ENCODE assay signal across 30 mouse cellular contexts in genomic region chr8:47349082-47349481, GRCm38 (mm10).
DNase-seq lines count a peak whose midpoint lies in the region; ATAC-seq lines count a peak whose summit lies in the region.
"Had no signal": no experiment of that assay in that cellular context is flagged by ENCODE, and none has a peak within 500 bp of the region (broad histone marks: within the 10 kb centered on the region; RNA-seq: fewer than 3 reads in every experiment).

No protein-coding gene starts in this region.

- H3K27me3 ChIP-seq in heart, embryonic 10.5 days (ENCODE audit: insufficient read depth, poor library complexity, severe bottlenecking): peaks cover 35% of the 10 kb centered on the region
- H3K27me3 ChIP-seq in hindbrain, embryonic 11.5 days (ENCODE audit: control insufficient read depth, insufficient read depth, low read length): peaks cover 2% of the 10 kb centered on the region
- peaks cover 27% of the 10 kb centered on the region for H3K27me3 ChIP-seq in hindbrain, embryonic 12.5 days
- peaks cover 8% of the 10 kb centered on the region; the same call in 1 of the 2 replicates for H3K27me3 ChIP-seq in limb, embryonic 10.5 days (ENCODE audit: low read depth, poor library complexity, severe bottlenecking)
- H3K27me3 ChIP-seq: embryonic facial prominence, embryonic 12.5 days; intestine, embryonic 15.5 days; neural tube, embryonic 15.5 days had no signal

- 37% methylated on average over 8 of the region's 8 CpGs for WGBS in heart, embryonic 10.5 days
- 71% methylated on average over 8 of the region's 8 CpGs for WGBS in hindbrain, embryonic 11.5 days
- WGBS in hindbrain, embryonic 12.5 days: 59% methylated on average over 8 of the region's 8 CpGs
- WGBS in limb, embryonic 10.5 days: 32% methylated on average over 8 of the region's 8 CpGs

- H3K4me3 ChIP-seq in heart, embryonic 10.5 days: no peak overlapping the region
- no peak overlapping the region for H3K4me3 ChIP-seq in hindbrain, embryonic 11.5 days (ENCODE audit: low read depth, low read length)
- H3K4me3 ChIP-seq in hindbrain, embryonic 12.5 days: no peak overlapping the region
- no peak overlapping the region for H3K4me3 ChIP-seq in limb, embryonic 10.5 days
- H3K4me3 ChIP-seq: embryonic facial prominence, embryonic 12.5 days; hindbrain, embryonic 10.5 days; intestine, embryonic 15.5 days; neural tube, embryonic 15.5 days had no signal

- H3K9ac ChIP-seq in hindbrain, embryonic 11.5 days (ENCODE audit: low read depth, low read length): no peak overlapping the region
- H3K9ac ChIP-seq in hindbrain, embryonic 12.5 days: no peak overlapping the region
- H3K9ac ChIP-seq: embryonic facial prominence, embryonic 12.5 days; intestine, embryonic 15.5 days; liver, embryonic 14.5 days; neural tube, embryonic 15.5 days had no signal

- H3K36me3 ChIP-seq in heart, embryonic 10.5 days: no peaks in the 10 kb centered on the region
- H3K36me3 ChIP-seq in hindbrain, embryonic 11.5 days (ENCODE audit: control insufficient read depth, insufficient read depth, low read length): no peaks in the 10 kb centered on the region
- no peaks in the 10 kb centered on the region for H3K36me3 ChIP-seq in hindbrain, embryonic 12.5 days
- H3K36me3 ChIP-seq in limb, embryonic 10.5 days: no peaks in the 10 kb centered on the region
- H3K36me3 ChIP-seq: embryonic facial prominence, embryonic 12.5 days; hindbrain, embryonic 10.5 days; intestine, embryonic 15.5 days; neural tube, embryonic 15.5 days had no signal

- no peaks in the 10 kb centered on the region for H3K9me3 ChIP-seq in heart, embryonic 10.5 days
- H3K9me3 ChIP-seq in hindbrain, embryonic 11.5 days (ENCODE audit: control insufficient read depth, low read length): no peaks in the 10 kb centered on the region
- no peaks in the 10 kb centered on the region for H3K9me3 ChIP-seq in hindbrain, embryonic 12.5 days (replicated peaks)
- no peaks in the 10 kb centered on the region for H3K9me3 ChIP-seq in limb, embryonic 10.5 days (replicated peaks)
- H3K9me3 ChIP-seq: embryonic facial prominence, embryonic 12.5 days; hindbrain, embryonic 10.5 days; intestine, embryonic 15.5 days; neural tube, embryonic 15.5 days had no signal

- peaks cover 29% of the 10 kb centered on the region; the same call in 1 of the 2 replicates for H3K4me1 ChIP-seq in heart, embryonic 10.5 days
- H3K4me1 ChIP-seq in hindbrain, embryonic 11.5 days (replicated peaks; ENCODE audit: control insufficient read depth, insufficient read depth, low read length): 0 out of 2 replicates have a peak, but pooled peaks cover 2% of the 10 kb centered on the region
- peaks cover 21% of the 10 kb centered on the region for H3K4me1 ChIP-seq in hindbrain, embryonic 12.5 days
- H3K4me1 ChIP-seq in limb, embryonic 10.5 days: peaks cover 93% of the 10 kb centered on the region

- peak overlapping the region; percentile 36; the same call in 1 of the 2 replicates for H3K27ac ChIP-seq in heart, embryonic 10.5 days
- no peak overlapping the region for H3K27ac ChIP-seq in hindbrain, embryonic 11.5 days (ENCODE audit: low read depth, low read length)
- no peak overlapping the region for H3K27ac ChIP-seq in hindbrain, embryonic 12.5 days
- H3K27ac ChIP-seq in limb, embryonic 10.5 days: peak overlapping the region; percentile 73
- H3K27ac ChIP-seq: embryonic facial prominence, embryonic 12.5 days; hindbrain, embryonic 10.5 days; hindbrain, postnatal 0 days; intestine, embryonic 15.5 days; liver, embryonic 14.5 days; macrophage; neural tube, embryonic 15.5 days; stomach, postnatal 0 days had no signal

- H3K4me2 ChIP-seq in hindbrain, embryonic 11.5 days (replicated peaks; ENCODE audit: low read depth, low read length): no peak overlapping the region
- H3K4me2 ChIP-seq in hindbrain, embryonic 12.5 days (replicated peaks): no peak overlapping the region
- H3K4me2 ChIP-seq: embryonic facial prominence, embryonic 12.5 days; intestine, embryonic 15.5 days; neural tube, embryonic 15.5 days had no signal

- peak; percentile 35; the same call in 1 of the 2 replicates for ATAC-seq in hindbrain, embryonic 11.5 days (ENCODE audit: low FRiP score)
- no peak for ATAC-seq in hindbrain, embryonic 12.5 days (ENCODE audit: low FRiP score)
- ATAC-seq: forebrain, embryonic 16.5 days; hindbrain, postnatal 0 days; intestine, embryonic 15.5 days had no signal

- DNase-seq in heart, embryonic 10.5 days (ENCODE audit: low spot score): no peak
- DNase-seq in heart, adult 9 months (ENCODE audit: low spot score in 2 of 2): no peak
- DNase-seq in hindbrain, embryonic 11.5 days (ENCODE audit: low spot score): no peak
- peak; percentile 58 for DNase-seq in MN1 (ENCODE audit: low spot score)
- DNase-seq in limb, embryonic 10.5 days (ENCODE audit: low spot score): no peak
- DNase-seq in layer of hippocampus, postnatal 36 days: no peak
- no peak for DNase-seq in c-Kit-positive CD71-positive TER-119-positive erythroid progenitor cells, embryonic 14.5 days (ENCODE audit: low spot score)
- DNase-seq: adrenal gland, postnatal 36 days; cerebellum, adult 8-10 months; cerebellum, postnatal 25 days; gastrocnemius, postnatal 10 days; kidney, adult 2 months; kidney, postnatal 36 days; liver; lung, adult 2 months; lung, postnatal 10 days; midbrain, embryonic 14.5 days; right cerebral cortex, postnatal 4 days; thymus, adult 18-20 months; thymus, postnatal 25 days had no signal

Comparison
In these comparisons a context has a peak if more than half of its experiments do, and no peak if none do; other contexts are left out.
1. H3K27ac ChIP-seq: peak in heart, embryonic 10.5 days (single experiment) and limb, embryonic 10.5 days (single experiment); none in hindbrain, embryonic 11.5 days (single experiment) and hindbrain, embryonic 12.5 days (single experiment).